Mouse (Mus musculus): ENCODE measurements around the gene Usp28. TPM values are rescaled to one million over a fixed set of nuclear protein-coding genes. Genes with fewer than 3 reads are reported as not detected.

Usp28 gene
- polyA plus RNA-seq, 1 experiment from 2014 or later: 40.5 TPM

GRCm38 (mm10) chr9:48995735-48996134, 10.6 kb downstream of the Usp28 start:
- Histone ChIP-seq H3K9me3 (ENCODE audit: control insufficient read depth, low read length) (no peaks in the 10 kb centered on the region), H3K27ac (ENCODE audit: low read depth, low read length) (no peak overlapping the region), H3K36me3 (ENCODE audit: control insufficient read depth, insufficient read depth, low read length) (no peaks in the 10 kb centered on the region), H3K4me2 (ENCODE audit: low read depth, low read length) (no peak overlapping the region), H3K4me1 (ENCODE audit: control insufficient read depth, insufficient read depth, low read length) (no peaks in the 10 kb centered on the region), H3K9ac (replicated peaks; ENCODE audit: low read depth, low read length) (no peak overlapping the region), H3K4me3 (ENCODE audit: low read depth, low read length) (no peak overlapping the region), H3K27me3 (ENCODE audit: control insufficient read depth, insufficient read depth, low read length) (no peaks in the 10 kb centered on the region)
- 96% methylated on average over 1 of the region's 1 CpGs for WGBS
- ATAC-seq (ENCODE audit: low read depth): no peak

GRCm38 (mm10) chr9:48999256-48999655, 14.1 kb downstream of the Usp28 start:
- no peak for ATAC-seq (ENCODE audit: low read depth)

GRCm38 (mm10) chr9:49015824-49016223, 30.6 kb downstream of the Usp28 start:
- ATAC-seq (ENCODE audit: low read depth): no peak
- Histone ChIP-seq H3K27ac (ENCODE audit: low read depth, low read length) (no peak overlapping the region), H3K27me3 (ENCODE audit: control insufficient read depth, insufficient read depth, low read length) (no peaks in the 10 kb centered on the region), H3K36me3 (ENCODE audit: control insufficient read depth, insufficient read depth, low read length) (peaks cover 34% of the 10 kb centered on the region), H3K4me2 (ENCODE audit: low read depth, low read length) (no peak overlapping the region), H3K9ac (replicated peaks; ENCODE audit: low read depth, low read length) (no peak overlapping the region), H3K4me3 (ENCODE audit: low read depth, low read length) (no peak overlapping the region), H3K9me3 (ENCODE audit: control insufficient read depth, low read length) (no peaks in the 10 kb centered on the region), H3K4me1 (ENCODE audit: control insufficient read depth, insufficient read depth, low read length) (no peaks in the 10 kb centered on the region)
- 67% methylated on average over 7 of the region's 7 CpGs for WGBS

More at GRCm38 (mm10) chr9:48999256-48999655, 14.1 kb downstream of the Usp28 start:
- H3K36me3 ChIP-seq (ENCODE audit: control insufficient read depth, insufficient read depth, low read length): peaks cover 9% of the 10 kb centered on the region; the same call in 1 of the 2 replicates
- H3K4me3 ChIP-seq (ENCODE audit: low read depth, low read length): no peak overlapping the region
- no peaks in the 10 kb centered on the region for H3K9me3 ChIP-seq (ENCODE audit: control insufficient read depth, low read length)
- H3K9ac ChIP-seq (replicated peaks; ENCODE audit: low read depth, low read length): no peak overlapping the region
- H3K27me3 ChIP-seq (ENCODE audit: control insufficient read depth, insufficient read depth, low read length): no peaks in the 10 kb centered on the region
- 74% methylated on average over 6 of the region's 6 CpGs for whole genome bisulfite sequencing
- H3K4me1 ChIP-seq (ENCODE audit: control insufficient read depth, insufficient read depth, low read length): no peaks in the 10 kb centered on the region
- H3K4me2 ChIP-seq (ENCODE audit: low read depth, low read length): no peak overlapping the region
- no peak overlapping the region for H3K27ac ChIP-seq (ENCODE audit: low read depth, low read length)

- Histone ChIP-seq H3K9me3 (ENCODE audit: control insufficient read depth, low read length) (no peaks in the 10 kb centered on the region), H3K4me1 (ENCODE audit: control insufficient read depth, insufficient read depth, low read length) (no peaks in the 10 kb centered on the region), H3K4me2 (ENCODE audit: low read depth, low read length) (no peak overlapping the region), H3K4me3 (ENCODE audit: low read depth, low read length) (no peak overlapping the region), H3K9ac (replicated peaks; ENCODE audit: low read depth, low read length) (no peak overlapping the region), H3K27ac (ENCODE audit: low read depth, low read length) (no peak overlapping the region), H3K27me3 (ENCODE audit: control insufficient read depth, insufficient read depth, low read length) (no peaks in the 10 kb centered on the region), H3K36me3 (ENCODE audit: control insufficient read depth, insufficient read depth, low read length) (peaks cover 9% of the 10 kb centered on the region)
- no peak for ATAC-seq (ENCODE audit: low read depth)
- 97% methylated on average over 5 of the region's 5 CpGs for WGBS
These were observed 36.1 kb downstream of the Usp28 start for GRCm38 (mm10) chr9:49021289-49021688.

GRCm38 (mm10) chr9:49023956-49024355, 38.8 kb downstream of the Usp28 start:
- Histone ChIP-seq H3K4me3 (ENCODE audit: low read depth, low read length) (no peak overlapping the region), H3K27me3 (ENCODE audit: control insufficient read depth, insufficient read depth, low read length) (no peaks in the 10 kb centered on the region), H3K9ac (replicated peaks; ENCODE audit: low read depth, low read length) (no peak overlapping the region), H3K9me3 (ENCODE audit: control insufficient read depth, low read length) (no peaks in the 10 kb centered on the region), H3K36me3 (ENCODE audit: control insufficient read depth, insufficient read depth, low read length) (peaks cover 12% of the 10 kb centered on the region), H3K4me1 (ENCODE audit: control insufficient read depth, insufficient read depth, low read length) (no peaks in the 10 kb centered on the region), H3K27ac (ENCODE audit: low read depth, low read length) (no peak overlapping the region), H3K4me2 (ENCODE audit: low read depth, low read length) (no peak overlapping the region)
- WGBS: 84% methylated on average over 5 of the region's 5 CpGs
- ATAC-seq (ENCODE audit: low read depth): no peak

- Histone ChIP-seq H3K27me3 (ENCODE audit: control insufficient read depth, insufficient read depth, low read length) (no peaks in the 10 kb centered on the region), H3K27ac (ENCODE audit: low read depth, low read length) (no peak overlapping the region), H3K4me1 (ENCODE audit: control insufficient read depth, insufficient read depth, low read length) (no peaks in the 10 kb centered on the region), H3K9ac (replicated peaks; ENCODE audit: low read depth, low read length) (no peak overlapping the region), H3K36me3 (ENCODE audit: control insufficient read depth, insufficient read depth, low read length) (peaks cover 12% of the 10 kb centered on the region), H3K9me3 (ENCODE audit: control insufficient read depth, low read length) (no peaks in the 10 kb centered on the region), H3K4me3 (ENCODE audit: low read depth, low read length) (no peak overlapping the region), H3K4me2 (ENCODE audit: low read depth, low read length) (no peak overlapping the region)
- 52% methylated on average over 2 of the region's 2 CpGs for WGBS
- ATAC-seq (ENCODE audit: low read depth): no peak
These were observed 39.4 kb downstream of the Usp28 start for GRCm38 (mm10) chr9:49024529-49024928.

GRCm38 (mm10) chr9:49034764-49035163, 49.6 kb downstream of the Usp28 start:
- H3K4me3 ChIP-seq (ENCODE audit: low read depth, low read length): no peak overlapping the region
- no peaks in the 10 kb centered on the region for H3K4me1 ChIP-seq (ENCODE audit: control insufficient read depth, insufficient read depth, low read length)
- peaks cover 30% of the 10 kb centered on the region for H3K36me3 ChIP-seq (ENCODE audit: control insufficient read depth, insufficient read depth, low read length)
- no peaks in the 10 kb centered on the region for H3K27me3 ChIP-seq (ENCODE audit: control insufficient read depth, insufficient read depth, low read length)
- no peak overlapping the region for H3K27ac ChIP-seq (ENCODE audit: low read depth, low read length)
- WGBS: 97% methylated on average over 4 of the region's 4 CpGs
- ATAC-seq (ENCODE audit: low read depth): no peak
- H3K9ac ChIP-seq (replicated peaks; ENCODE audit: low read depth, low read length): no peak overlapping the region
- no peaks in the 10 kb centered on the region for H3K9me3 ChIP-seq (ENCODE audit: control insufficient read depth, low read length)
- H3K4me2 ChIP-seq (ENCODE audit: low read depth, low read length): no peak overlapping the region

GRCm38 (mm10) chr9:49050901-49051300, 65.7 kb downstream of the Usp28 start:
- H3K4me1 ChIP-seq (ENCODE audit: control insufficient read depth, insufficient read depth, low read length): no peaks in the 10 kb centered on the region
- no peak overlapping the region for H3K4me2 ChIP-seq (ENCODE audit: low read depth, low read length)
- H3K4me3 ChIP-seq (ENCODE audit: low read depth, low read length): no peak overlapping the region
- no peak overlapping the region for H3K9ac ChIP-seq (replicated peaks; ENCODE audit: low read depth, low read length)
- H3K36me3 ChIP-seq (ENCODE audit: control insufficient read depth, insufficient read depth, low read length): no peaks in the 10 kb centered on the region
- no peak overlapping the region for H3K27ac ChIP-seq (ENCODE audit: low read depth, low read length)
- 81% methylated on average over 5 of the region's 5 CpGs for WGBS
- H3K9me3 ChIP-seq (ENCODE audit: control insufficient read depth, low read length): no peaks in the 10 kb centered on the region
- H3K27me3 ChIP-seq (ENCODE audit: control insufficient read depth, insufficient read depth, low read length): no peaks in the 10 kb centered on the region
- no peak for ATAC-seq (ENCODE audit: low read depth)

GRCm38 (mm10) chr9:49051349-49051748, 66.2 kb downstream of the Usp28 start:
- no peak overlapping the region for H3K27ac ChIP-seq (ENCODE audit: low read depth, low read length)
- ATAC-seq (ENCODE audit: low read depth): no peak
- WGBS: 15% methylated on average over 5 of the region's 5 CpGs

More at GRCm38 (mm10) chr9:49051349-49051748, 66.2 kb downstream of the Usp28 start:
- Histone ChIP-seq H3K27me3 (ENCODE audit: control insufficient read depth, insufficient read depth, low read length) (no peaks in the 10 kb centered on the region), H3K4me2 (ENCODE audit: low read depth, low read length) (no peak overlapping the region), H3K36me3 (ENCODE audit: control insufficient read depth, insufficient read depth, low read length) (no peaks in the 10 kb centered on the region), H3K9ac (replicated peaks; ENCODE audit: low read depth, low read length) (no peak overlapping the region), H3K4me3 (ENCODE audit: low read depth, low read length) (no peak overlapping the region), H3K9me3 (ENCODE audit: control insufficient read depth, low read length) (no peaks in the 10 kb centered on the region), H3K4me1 (ENCODE audit: control insufficient read depth, insufficient read depth, low read length) (no peaks in the 10 kb centered on the region)
